Mouse (Mus musculus): ENCODE data around the gene Zfp870.
"Not testable (repeated sequence)": the region's sequence is repeated elsewhere in the genome, so short reads cannot be mapped to it uniquely, and the experiment has no call there.

Gene Zfp870

GRCm38 (mm10) chr17:32872091-32872490 is 19.4 kb downstream of the Zfp870 start:
- no peak for DNase-seq (ENCODE audit: low read depth, low spot score)

GRCm38 (mm10) chr17:32871483-32871882 is 20.0 kb downstream of the Zfp870 start:
- DNase-seq (ENCODE audit: low read depth, low spot score), result no peak

GRCm38 (mm10) chr17:32867266-32867665 is 24.2 kb downstream of the Zfp870 start:
- DNase-seq (ENCODE audit: low read depth, low spot score), result not testable (repeated sequence)

GRCm38 (mm10) chr17:32856713-32857112 is 34.7 kb downstream of the Zfp870 start:
- not testable (repeated sequence) for DNase-seq (ENCODE audit: low read depth, low spot score)

GRCm38 (mm10) chr17:32851581-32851980 is 39.9 kb downstream of the Zfp870 start:
- no peak for DNase-seq (ENCODE audit: low read depth, low spot score)

- DNase-seq (ENCODE audit: low read depth, low spot score), result no peak
Observed at GRCm38 (mm10) chr17:32841388-32841787, 50.1 kb downstream of the Zfp870 start.

- no peak for DNase-seq (ENCODE audit: low read depth, low spot score)
Observed at GRCm38 (mm10) chr17:32839083-32839802, 52.2 kb downstream of the Zfp870 start.

- no peak for DNase-seq (ENCODE audit: low read depth, low spot score)
Observed at GRCm38 (mm10) chr17:32830418-32830782, 61.0 kb downstream of the Zfp870 start.

GRCm38 (mm10) chr17:32829540-32830417 is 61.7 kb downstream of the Zfp870 start, which contains the start of gene Zfp799:
Gene Zfp799 (minus strand): TSS chr17:32830261.
- DNase-seq (ENCODE audit: low read depth, low spot score), result peak; percentile 72

All from embryo, embryonic 11.5 days (tissue).